Comparison of ENCODE assay signal across 9 mouse cellular contexts in genomic region chr1:42915062-42915461, GRCm38 (mm10). TPM values are rescaled to one million over a fixed set of nuclear protein-coding genes. Genes with fewer than 3 reads are reported as not detected.
DNase-seq lines count a peak whose midpoint lies in the region; TF ChIP-seq lines count a peak whose summit lies in the region.
"Had no signal": no experiment of that assay in that cellular context is flagged by ENCODE, and none has a peak within 500 bp of the region (broad histone marks: within the 10 kb centered on the region; RNA-seq: fewer than 3 reads in every experiment).

No protein-coding gene starts in this region.

- H3K27ac ChIP-seq in left cerebral cortex, adult 2 months = no peak overlapping the region

- intact Hi-C loops in left cerebral cortex, adult 2 months (cut with DNase I) = loop anchor here (1.0 to 10.0 kb wide), 3 partner anchors 128 to 350 kb away; no protein-coding TSS in a partner anchor
- intact Hi-C loops in left cerebral cortex, postnatal 36 days (cut with DNase I) = loop anchor here (1.0 to 2.0 kb wide), 2 partner anchors 127 to 152 kb away; no protein-coding TSS in a partner anchor

- H3K4me3 ChIP-seq in left cerebral cortex, adult 2 months = no peak overlapping the region
- H3K4me3 ChIP-seq: myocyte had no signal

- no peak for DNase-seq in left cerebral cortex, adult 2 months (ENCODE audit: extremely low spot score in 1 of 2, low spot score in 2 of 2)
- no peak for DNase-seq in left cerebral cortex, postnatal 36 days (ENCODE audit: low spot score in 2 of 2)
- DNase-seq in Muller cell, postnatal 12 days (ENCODE audit: inconsistent ontology term) = peak; percentile 19
- DNase-seq in embryo, embryonic 11.5 days (ENCODE audit: low read depth, low spot score) = peak; percentile 36
- DNase-seq in lung, postnatal 25 days (ENCODE audit: low spot score) = peak; percentile 15
- DNase-seq in gastrocnemius, postnatal 4 days (ENCODE audit: low spot score in 2 of 2) = no peak
- no peak for DNase-seq in spleen, postnatal 4 days (ENCODE audit: low spot score in 2 of 2)
- no peak for DNase-seq in spleen, adult 18-20 months

- peak; percentile 84 for TF ChIP-seq CTCF in left cerebral cortex, adult 2 months (IDR thresholded peaks at IDR 0.05)

RNA-seq across cellular contexts. Expression of gene Gpr45, which starts 37.6 kb away (rescaled TPM):
- 10 to 100 TPM; 17.7 TPM for total RNA-seq in left cerebral cortex, adult 2 months (2021)
- total RNA-seq in left cerebral cortex, postnatal 36 days (2021) = 10 to 100 TPM; 16.6 to 22.0 TPM
- under 1 TPM; 0.26 to 0.42 TPM for total RNA-seq in gastrocnemius, postnatal 4 days (2021)

Comparison
In these comparisons a context has a peak if more than half of its experiments do, and no peak if none do; other contexts are left out.
1. DNase-seq: peak in Muller cell, postnatal 12 days (single experiment), embryo, embryonic 11.5 days (single experiment) and lung, postnatal 25 days (single experiment); none in left cerebral cortex, adult 2 months (0 of 2), left cerebral cortex, postnatal 36 days (0 of 2), gastrocnemius, postnatal 4 days (0 of 2), spleen, postnatal 4 days (0 of 2) and spleen, adult 18-20 months (0 of 2).
2. RNA of gene Gpr45, which starts 37.6 kb away (total RNA-seq): 16.6 to 22.0 TPM in left cerebral cortex, postnatal 36 days and 17.7 TPM in left cerebral cortex, adult 2 months; 0.26 to 0.42 TPM in gastrocnemius, postnatal 4 days; every median in the first group is over 10 times any median in the second.